Mouse (Mus musculus): Measurements from ENCODE around the gene Lrrc1.
A peak's percentile ranks its signal among the peaks of the same experiment; 100 is the strongest.

The Lrrc1 gene

DNA sequence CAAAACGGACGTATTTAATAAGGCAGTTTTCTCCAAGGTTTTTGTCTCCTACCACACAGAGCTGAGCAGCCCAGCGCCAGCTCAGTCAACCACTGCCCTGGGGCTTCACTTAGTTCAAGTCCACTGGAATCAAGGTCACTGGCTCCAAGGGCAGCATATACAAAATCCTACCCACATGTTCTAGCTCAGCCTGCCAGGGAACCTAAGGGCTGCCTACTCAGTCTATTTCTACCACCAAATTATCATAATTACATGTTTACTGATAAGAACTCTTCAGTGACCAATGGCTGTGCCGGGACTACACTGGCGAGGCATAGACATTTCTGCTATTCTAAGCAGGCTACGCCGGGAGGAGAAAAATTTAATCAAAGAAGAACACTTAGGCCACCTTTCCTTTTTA is 80.8 kb downstream of the Lrrc1 start:
- DNase-seq (ENCODE audit: low spot score): peak; percentile 16

DNA sequence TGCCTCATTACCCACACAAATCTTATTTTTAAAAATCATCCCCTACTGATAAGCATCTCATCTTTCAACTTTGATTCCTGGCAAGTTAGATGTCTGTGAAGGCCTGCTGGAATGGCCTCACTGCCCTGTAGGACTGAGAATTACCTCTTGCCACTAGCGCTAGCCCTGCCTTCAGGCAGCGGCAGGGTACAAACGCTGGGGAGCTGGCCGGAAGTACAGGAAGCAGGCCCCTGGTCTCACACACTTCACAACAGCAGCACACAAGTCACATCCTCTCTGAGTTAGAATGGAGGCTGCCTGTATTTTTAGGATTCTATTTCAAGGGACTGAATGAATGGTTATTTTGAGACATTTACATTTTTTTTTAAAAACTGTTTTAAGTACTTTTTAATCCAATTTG is 81.5 kb downstream of the Lrrc1 start:
- DNase-seq (ENCODE audit: low spot score): no peak

DNA sequence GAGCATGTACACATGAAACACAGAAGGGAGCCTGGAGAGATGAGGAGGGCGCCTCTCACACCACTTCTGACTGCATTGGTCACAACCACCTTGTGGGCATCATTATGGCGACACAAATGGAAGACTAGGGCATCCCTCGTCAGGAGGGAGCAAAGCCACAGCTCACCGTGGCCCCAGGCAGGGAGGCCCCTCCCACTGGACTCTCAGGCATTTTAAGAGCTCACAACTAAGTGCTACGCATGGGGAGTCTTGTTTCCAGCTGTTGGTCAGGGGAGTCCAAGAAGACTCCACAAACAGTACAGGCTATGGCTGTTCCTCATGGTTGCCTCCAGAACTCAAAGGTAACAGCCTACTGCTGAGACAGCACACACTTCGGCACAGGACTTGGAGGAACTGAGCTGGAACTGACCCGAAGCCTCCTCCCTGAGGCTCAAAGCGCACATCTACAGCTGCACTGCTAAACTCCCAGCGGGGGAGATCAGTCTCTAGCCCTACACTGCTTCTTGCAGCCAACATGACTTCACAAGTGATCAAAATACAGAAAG is 83.2 kb downstream of the Lrrc1 start:
- DNase-seq (ENCODE audit: low spot score): no peak

DNA sequence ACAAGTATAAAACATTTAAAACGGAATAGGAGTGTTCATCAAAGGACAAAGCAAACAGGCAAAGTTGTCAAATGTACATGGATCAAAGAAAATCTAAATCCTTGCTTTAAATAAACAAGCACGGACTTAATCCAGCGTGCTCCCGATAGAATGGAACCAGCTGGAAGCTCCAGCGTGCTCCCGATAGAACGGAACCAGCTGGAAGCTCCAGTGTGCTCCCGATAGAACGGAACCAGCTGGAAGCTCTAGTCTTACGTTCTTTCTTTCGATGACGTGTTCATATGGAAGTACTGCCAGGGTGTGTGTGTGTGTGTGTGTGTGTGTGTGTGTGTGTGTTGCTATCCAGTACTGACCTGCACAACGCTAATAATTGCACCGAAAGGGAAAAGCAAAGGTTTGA is 84.3 kb downstream of the Lrrc1 start:
- DNase-seq (ENCODE audit: low spot score): no peak

GRCm38 (mm10) chr9:77459365-77459764 is 85.3 kb downstream of the Lrrc1 start:
- DNase-seq (ENCODE audit: low spot score): no peak

- no peak for DNase-seq (ENCODE audit: low spot score)
These were observed 88.4 kb downstream of the Lrrc1 start for GRCm38 (mm10) chr9:77456169-77456826.

DNA sequence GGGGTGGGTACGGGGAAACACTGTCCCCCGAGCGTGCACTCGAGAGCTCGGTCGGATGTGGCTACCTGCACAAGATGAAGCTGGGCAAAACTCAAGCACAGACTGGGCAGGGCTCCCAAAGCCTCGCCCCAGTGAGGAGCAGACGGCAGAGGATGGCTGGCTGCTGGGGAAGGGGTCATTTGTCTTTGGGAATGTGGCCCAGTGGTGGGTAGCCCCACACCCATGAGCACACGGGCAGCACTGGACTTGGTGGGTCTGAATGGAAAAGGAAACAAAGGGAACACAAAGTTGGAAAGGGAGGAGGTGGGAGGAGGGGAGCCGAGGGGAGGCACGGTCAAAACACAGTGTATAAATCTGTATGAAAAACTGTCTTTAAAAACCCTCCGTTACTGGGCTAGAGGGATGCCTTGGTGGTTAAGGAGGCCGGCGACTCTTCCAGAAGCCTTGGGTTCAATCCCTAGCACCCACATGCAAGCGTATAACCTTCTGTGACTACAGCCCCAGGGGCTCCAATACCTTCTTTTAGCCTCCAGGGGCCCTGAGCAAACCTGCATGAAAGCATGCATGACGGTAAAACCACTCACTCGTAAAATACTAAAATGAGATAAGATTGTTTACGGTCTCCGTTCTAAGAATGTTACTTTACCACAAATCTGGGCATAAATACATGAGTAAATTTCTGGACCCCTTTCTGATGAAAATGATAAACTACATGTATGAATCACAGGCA is 89.1 kb downstream of the Lrrc1 start:
- DNase-seq (ENCODE audit: low spot score): no peak

DNA sequence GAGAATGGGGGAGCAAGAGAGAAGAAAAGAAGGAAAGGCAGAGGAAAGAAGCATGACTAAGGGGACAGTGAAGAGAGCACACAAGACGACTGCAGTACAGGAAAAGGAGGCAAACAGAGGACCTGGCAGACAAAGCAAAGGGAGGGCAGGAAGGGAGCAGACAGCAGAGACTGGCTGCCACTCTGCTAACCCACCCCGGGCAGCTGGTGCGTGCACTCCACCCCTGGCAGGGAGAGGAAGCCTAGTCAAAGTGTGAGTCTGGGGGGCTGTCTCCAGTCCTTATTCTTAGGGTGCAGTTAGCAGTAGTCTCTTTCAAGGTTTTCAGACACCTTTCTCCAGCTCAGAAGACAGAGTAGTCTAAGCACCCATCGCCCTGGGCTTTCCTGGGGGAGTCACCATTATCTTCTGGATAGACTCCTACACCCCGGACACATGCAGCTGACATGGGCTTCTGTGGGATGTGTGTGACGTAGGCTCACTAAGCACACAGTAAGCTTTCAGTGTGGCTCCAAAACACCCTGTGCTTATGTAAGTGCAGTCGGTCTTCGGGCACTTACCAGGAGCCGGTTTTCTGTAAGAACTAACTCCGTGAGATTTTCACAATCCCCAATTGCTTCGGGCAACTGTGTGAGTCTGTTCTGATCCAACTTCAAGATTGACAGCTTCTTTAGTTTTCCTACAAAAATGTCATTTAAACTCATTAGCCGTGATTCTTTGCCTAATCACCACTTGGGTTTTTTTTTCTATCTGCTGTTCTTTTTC is 92.4 kb downstream of the Lrrc1 start:
- no peak for DNase-seq (ENCODE audit: low spot score)

- no peak for DNase-seq (ENCODE audit: low spot score)
These were observed 94.2 kb downstream of the Lrrc1 start for GRCm38 (mm10) chr9:77450447-77450846.

GRCm38 (mm10) chr9:77444876-77445275 is 99.8 kb downstream of the Lrrc1 start:
- DNase-seq (ENCODE audit: low spot score): no peak

DNA sequence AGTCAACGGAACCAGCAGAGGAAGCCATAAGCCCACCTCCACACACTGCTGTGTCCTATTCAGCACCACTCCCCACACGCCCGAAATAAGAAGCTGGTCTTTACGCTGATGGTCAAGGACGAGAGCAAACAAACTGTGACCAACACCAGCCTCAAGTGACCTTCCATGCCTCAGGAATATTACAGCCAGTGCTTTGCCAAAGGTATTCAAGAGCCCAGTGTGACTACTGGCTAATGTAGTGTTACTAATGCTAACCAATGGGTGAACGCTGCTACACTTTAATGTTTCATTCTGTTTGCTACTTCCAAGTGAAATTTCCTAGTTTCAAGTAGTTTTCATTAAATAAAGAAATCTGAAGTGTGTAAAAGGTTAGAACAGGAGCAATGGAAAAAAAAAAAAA is 105.3 kb downstream of the Lrrc1 start:
- DNase-seq (ENCODE audit: low spot score): no peak

DNA sequence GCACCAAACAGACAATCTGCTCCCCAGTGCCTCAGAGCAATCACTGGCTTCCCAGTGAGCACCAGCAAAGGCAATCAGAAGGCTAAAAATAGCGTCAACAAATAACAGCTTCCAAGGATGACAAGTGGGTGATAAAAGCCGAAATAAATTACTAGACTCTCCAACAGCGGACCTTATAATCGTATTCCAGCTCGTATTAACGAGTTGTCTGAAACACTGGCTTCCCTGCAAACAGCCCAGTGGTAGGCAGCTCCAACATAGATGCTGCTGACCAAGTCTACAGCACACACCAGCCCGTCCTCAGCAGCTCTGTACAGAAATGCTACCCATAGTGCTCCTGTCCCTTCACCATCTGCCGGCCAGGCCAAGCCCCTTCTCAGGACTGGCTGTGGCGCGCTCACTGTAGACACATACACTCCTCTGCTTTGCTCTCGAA is 105.8 kb downstream of the Lrrc1 start:
- DNase-seq (ENCODE audit: low spot score): peak; percentile 23

DNA sequence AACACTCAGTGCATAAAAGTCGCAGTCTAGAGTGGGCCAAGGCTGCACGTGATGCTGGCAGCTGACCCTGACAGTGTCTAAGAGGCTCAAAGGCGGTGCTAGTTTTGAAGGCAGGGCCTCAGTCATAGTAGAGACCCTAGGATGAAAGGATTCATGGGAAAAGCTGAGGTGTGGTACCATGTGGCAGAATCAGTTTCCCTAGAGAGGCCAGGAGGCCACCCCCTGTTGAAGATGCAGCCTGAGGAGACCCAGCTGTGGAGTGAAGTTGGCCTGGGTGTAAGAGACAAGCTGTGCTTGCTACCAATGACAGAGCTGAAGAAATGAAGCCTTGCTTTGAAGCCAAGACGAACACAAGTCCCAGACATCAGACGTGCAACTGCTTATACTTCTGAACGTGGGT is 107.5 kb downstream of the Lrrc1 start:
- DNase-seq (ENCODE audit: low spot score): no peak

DNA sequence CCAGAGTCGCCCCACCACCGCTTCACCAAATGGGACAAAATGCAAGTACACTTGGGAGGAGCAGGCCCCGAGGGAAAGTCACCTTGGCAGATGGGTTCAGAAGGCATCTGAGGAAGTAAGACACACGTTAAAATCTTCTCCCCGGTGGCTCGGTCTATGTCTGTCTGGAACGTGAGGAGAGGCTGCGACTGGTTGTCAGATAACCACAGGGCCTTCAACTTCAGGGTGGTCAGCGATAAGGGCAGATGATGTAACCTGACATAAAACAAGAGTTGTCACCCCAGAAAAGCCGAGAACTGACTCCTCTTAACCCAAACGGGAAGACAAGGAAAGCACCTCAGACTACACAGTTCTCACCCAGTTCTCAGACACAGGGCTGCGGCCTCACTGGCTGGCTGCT is 109.7 kb downstream of the Lrrc1 start:
- DNase-seq (ENCODE audit: low spot score): no peak

GRCm38 (mm10) chr9:77433476-77433875 is 111.2 kb downstream of the Lrrc1 start:
- no peak for DNase-seq (ENCODE audit: low spot score)

DNA sequence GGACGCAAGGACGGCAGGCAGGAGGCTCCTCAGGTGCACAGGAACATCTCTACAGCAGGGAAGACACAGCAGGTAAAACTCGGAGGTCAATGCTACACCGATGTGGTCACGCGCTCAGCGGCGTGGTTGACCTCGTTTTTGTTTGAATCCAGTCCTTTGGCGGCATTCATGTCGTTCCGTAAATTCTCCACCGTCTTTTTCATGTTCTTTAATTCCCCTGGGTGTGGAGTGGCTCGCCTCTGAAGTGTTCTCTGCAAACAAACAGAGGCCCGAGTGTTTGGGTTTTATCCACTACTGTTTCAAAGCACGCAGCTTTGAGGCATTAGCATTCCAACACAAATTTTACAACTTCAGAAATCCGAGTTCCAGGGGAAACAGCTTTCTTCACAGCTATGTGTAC is 112.6 kb downstream of the Lrrc1 start:
- DNase-seq (ENCODE audit: low spot score): no peak

GRCm38 (mm10) chr9:77430413-77431087 is 114.1 kb downstream of the Lrrc1 start:
- no peak for DNase-seq (ENCODE audit: low spot score)

DNA sequence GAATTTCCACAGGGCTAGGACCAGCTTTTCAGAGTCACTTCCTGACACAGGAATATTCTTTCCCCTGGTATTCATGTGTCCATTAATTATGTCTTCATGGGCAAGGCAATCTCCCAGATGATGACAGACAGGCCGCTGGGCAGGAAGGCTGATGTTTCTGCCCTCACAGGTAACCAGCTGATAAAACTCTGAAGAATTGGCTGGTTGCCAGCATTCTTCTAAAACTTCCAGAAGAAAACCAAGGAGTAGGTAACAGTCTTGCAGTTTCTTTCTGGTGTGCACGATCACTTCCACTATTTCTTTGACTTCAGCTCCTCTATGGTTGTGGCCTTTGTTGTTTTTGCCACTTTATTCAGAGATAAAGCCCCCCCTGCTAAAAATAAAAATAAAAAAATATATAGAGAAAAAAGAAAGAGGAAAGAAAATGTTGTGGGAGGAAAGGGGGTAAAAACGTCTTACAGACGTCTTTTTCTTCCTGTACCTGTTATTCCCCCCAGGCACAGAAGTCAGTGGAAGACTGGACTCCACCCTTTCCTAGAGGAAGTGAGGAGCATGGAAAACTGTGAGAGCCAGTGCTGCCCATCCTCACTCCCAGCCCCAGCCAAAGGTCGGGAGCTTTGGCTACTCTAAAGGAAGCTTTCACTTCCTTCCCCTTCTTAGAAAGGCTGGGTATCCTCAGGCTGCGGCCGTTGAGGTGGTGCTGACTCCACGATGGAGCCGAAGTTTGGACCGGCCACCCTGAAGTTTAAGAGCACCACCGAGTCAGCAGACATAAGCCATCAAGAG is 115.2 kb downstream of the Lrrc1 start:
- DNase-seq (ENCODE audit: low spot score): no peak

- no peak for DNase-seq (ENCODE audit: low spot score)
These were observed 115.9 kb downstream of the Lrrc1 start for GRCm38 (mm10) chr9:77428748-77429140.

DNA sequence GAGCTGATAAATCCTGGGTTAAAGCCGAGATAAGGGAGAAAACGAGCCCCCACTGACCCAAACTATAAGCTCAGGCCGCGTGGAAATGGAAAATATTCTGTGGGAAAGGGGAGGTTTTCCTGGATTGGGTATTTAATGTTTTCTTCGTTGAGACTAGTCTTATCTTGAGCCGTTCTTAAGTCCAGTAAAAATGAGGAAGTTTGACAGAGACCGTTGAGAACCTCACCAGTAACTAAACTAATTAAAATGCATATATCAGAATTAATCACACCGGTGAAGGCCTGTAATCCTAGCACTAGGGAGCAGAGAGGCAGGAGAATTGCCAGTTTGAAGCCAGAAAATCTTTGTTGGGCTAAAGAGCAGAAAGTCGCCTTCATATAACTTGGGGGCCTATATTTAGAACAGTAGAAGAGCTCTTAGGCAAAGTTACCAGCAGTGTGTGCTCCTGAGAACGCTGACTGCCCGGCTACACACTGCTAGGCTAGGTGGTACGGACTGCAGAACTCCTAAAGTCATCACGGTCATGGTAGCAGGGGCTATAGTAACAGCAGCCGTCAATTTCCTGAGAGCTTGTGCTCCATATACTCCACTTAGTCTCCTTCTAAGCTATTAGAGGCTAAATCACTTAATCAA is 116.4 kb downstream of the Lrrc1 start:
- DNase-seq (ENCODE audit: low spot score): no peak

Data from adipocyte (in vitro differentiated cells).